Mouse (Mus musculus): ENCODE results near the gene Adamts9. TPM values are rescaled to one million over a fixed set of nuclear protein-coding genes. Genes with fewer than 3 reads are reported as not detected.

The Adamts9 gene
- 7.3 and 12.4 TPM in 2 replicates for polyA plus RNA-seq (2011; ENCODE audit: insufficient read length, low read depth, missing spikeins)

DNA sequence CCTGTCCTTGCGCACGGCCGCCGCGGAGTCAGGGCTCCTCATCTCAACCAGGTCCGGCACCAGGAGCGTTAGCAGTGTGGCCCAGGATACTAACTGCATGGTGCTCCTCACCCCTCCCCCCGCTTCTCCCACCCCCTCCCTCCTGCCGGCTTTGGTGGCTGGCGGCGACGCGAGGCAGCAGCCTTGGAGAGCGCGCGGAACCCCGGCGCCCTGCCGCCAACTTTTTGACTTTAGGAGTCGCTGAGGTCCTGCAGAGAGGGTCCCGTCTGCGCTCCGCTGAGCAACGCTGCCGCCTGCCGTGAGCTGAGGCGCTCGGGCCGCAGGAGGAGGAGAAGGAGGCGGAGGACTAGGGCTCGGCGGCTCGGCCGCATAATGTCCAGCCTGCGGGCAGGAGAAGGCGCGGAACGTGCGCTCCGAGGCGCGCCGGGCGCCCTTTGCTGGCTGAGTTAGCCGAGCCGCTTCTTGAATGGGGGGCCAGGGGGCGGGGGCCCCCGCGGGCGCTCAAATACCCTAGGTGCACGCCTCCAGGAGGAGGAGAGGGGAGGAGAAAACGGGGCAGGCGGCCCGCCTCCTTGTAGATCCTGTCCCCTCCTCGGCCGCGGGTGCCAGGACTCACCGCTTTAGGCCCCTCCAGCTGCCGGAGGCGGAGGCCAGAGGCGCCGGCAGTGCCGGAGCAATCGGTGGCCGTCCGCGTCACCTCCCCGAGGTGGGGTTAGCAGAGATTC is at the start of gene Adamts9:
Gene Adamts9 (minus strand): TSS at position 436 of the 725 bp plus-strand sequence.
- Histone ChIP-seq H3K27ac (ENCODE audit: insufficient read depth, low read length) (no peak within 1 kb of the TSS), H3K4me1 (ENCODE audit: control insufficient read depth, insufficient read depth, low read length) (no peaks in the 10 kb centered on the region), H3K4me3 (ENCODE audit: insufficient read depth, low read length) (peak within 1 kb of the TSS; percentile 54)
- peak; percentile 12; the same call in 1 of the 2 replicates for TF ChIP-seq CTCF (IDR thresholded peaks at IDR 0.05; ENCODE audit: borderline replicate concordance, insufficient read depth, low read length)
- peak; percentile 76 for TF ChIP-seq POLR2A (IDR thresholded peaks at IDR 0.05; ENCODE audit: low read depth, low read length)

DNA sequence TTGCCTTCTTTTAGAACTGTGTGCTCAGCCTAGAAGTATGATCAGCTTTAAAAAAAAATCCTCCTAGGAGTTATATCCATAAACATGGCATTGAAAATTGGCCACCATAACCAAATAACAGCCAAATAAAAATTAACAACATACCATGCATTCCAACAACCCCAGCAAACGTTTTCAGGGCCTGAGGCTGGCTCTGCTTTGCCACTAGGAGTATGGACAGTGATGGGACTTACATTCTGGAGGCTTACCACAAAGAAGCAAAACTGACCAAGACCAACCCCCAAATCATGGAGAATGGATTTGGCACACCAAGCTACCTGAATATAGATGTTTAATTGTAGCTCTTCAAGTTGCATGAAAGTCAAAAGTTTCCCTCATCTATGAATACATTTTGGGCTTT is 48.3 kb upstream of the Adamts9 start:
- no peaks in the 10 kb centered on the region for H3K4me1 ChIP-seq (ENCODE audit: control insufficient read depth, insufficient read depth, low read length)
- no peak for TF ChIP-seq CTCF (IDR thresholded peaks at IDR 0.05; ENCODE audit: borderline replicate concordance, insufficient read depth, low read length)
- no peak for TF ChIP-seq POLR2A (IDR thresholded peaks at IDR 0.05; ENCODE audit: low read depth, low read length)
- no peak overlapping the region for H3K4me3 ChIP-seq (ENCODE audit: insufficient read depth, low read length)
- no peak overlapping the region for H3K27ac ChIP-seq (ENCODE audit: insufficient read depth, low read length)

DNA sequence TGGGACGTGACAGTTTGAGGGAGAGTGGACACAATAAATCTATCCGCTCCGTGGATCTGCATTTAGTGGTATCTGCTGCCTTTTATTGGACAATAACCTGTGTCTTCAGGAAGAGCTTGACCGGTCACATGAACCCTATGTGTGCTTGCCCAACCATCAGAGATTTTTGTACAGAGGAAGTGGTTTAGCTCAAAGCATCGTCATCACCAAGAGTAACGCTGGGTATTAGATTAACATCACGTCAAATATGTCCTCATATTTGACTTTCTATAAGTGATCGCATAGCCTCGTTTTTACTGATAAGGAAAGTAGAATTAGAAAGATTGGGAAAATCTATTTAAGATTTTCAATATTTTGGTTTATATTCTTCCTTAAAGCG is 45.3 kb upstream of the Adamts9 start:
- TF ChIP-seq CTCF (IDR thresholded peaks at IDR 0.05; ENCODE audit: borderline replicate concordance, insufficient read depth, low read length) (no peak), POLR2A (IDR thresholded peaks at IDR 0.05; ENCODE audit: low read depth, low read length) (no peak)
- Histone ChIP-seq H3K4me1 (ENCODE audit: control insufficient read depth, insufficient read depth, low read length) (no peaks in the 10 kb centered on the region), H3K27ac (ENCODE audit: insufficient read depth, low read length) (no peak overlapping the region), H3K4me3 (ENCODE audit: insufficient read depth, low read length) (no peak overlapping the region)

DNA sequence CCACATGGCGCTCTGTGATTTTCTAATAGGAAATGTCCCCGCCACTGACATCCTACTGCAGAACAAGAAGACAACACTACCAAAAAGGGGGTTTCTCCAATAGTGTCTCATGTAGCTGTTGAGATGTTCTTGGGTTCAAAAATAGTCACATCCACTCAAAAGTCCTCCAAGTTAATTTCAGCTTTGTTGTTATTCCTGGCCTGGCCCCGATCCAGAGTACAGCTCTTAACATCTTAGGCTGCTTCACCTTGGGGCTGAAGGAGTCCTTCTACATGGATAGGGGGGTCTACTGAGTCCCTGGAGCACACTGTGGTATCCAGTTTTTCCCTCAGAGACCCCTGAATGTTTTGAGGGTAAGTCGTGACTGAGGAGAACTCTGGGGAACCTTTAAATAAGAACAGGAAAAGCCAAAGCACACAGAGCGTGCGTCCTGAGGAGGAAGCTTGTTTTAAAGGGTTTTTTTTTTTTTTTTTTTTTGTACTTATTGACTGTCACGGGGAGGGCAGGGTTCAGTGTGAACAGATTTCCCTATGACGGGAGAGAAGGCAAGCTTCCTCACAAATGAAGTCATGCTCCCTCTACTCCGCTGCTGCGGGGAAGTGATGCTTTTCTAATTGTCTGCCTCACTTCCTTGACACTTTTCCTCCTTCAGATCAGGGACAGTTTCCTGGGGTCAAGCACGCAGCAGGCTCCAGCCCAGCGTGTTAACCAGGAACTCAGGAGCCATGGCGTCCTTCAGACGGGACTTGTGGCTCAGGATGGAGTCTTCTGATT is 44.7 kb upstream of the Adamts9 start:
- no peak overlapping the region for H3K27ac ChIP-seq (ENCODE audit: insufficient read depth, low read length)
- no peak overlapping the region for H3K4me3 ChIP-seq (ENCODE audit: insufficient read depth, low read length)
- TF ChIP-seq POLR2A (IDR thresholded peaks at IDR 0.05; ENCODE audit: low read depth, low read length) = no peak
- no peaks in the 10 kb centered on the region for H3K4me1 ChIP-seq (ENCODE audit: control insufficient read depth, insufficient read depth, low read length)

DNA sequence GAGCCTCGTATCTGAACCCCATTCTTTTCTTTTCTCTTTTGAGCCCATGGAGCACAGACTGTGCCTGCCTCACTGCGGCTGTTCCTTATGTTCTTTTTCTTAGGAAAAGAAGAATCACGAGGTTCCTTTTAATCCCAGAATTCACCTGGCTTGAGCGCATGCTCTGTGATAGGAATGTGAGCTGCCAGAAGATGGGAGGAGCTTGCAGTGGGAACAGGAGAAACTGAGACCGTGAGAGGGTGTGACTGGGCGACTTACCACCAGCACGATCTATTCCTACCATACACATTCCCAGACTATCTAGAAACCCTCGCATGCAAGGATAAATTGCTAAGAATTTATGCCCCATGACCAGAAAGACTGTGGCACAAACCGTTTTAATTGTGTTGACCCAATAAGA is 44.1 kb upstream of the Adamts9 start:
- TF ChIP-seq CTCF (IDR thresholded peaks at IDR 0.05; ENCODE audit: borderline replicate concordance, insufficient read depth, low read length) (no peak), POLR2A (IDR thresholded peaks at IDR 0.05; ENCODE audit: low read depth, low read length) (no peak)
- no peak overlapping the region for H3K27ac ChIP-seq (ENCODE audit: insufficient read depth, low read length)
- H3K4me3 ChIP-seq (ENCODE audit: insufficient read depth, low read length) = no peak overlapping the region
- H3K4me1 ChIP-seq (ENCODE audit: control insufficient read depth, insufficient read depth, low read length) = no peaks in the 10 kb centered on the region

DNA sequence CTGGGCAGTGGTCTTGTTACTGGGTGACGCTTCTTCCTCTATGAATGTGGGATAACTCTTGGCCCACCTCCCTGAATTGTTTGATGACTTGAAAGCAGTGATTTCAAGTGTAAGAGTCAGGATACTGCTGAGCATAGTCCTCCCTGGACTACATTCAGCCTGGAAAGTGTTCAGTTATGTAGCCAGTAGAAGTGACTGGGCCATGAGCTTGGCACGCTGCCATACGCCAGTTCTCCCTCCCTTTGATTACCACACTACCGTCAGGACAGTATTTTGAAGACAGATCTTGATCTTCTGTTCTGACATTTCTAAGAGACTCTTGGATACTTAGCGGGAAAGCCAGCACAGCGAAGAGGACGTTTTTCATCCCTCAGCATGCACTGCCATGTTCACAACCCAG is 40.1 kb upstream of the Adamts9 start:
- TF ChIP-seq POLR2A (IDR thresholded peaks at IDR 0.05; ENCODE audit: low read depth, low read length) (no peak), CTCF (IDR thresholded peaks at IDR 0.05; ENCODE audit: borderline replicate concordance, insufficient read depth, low read length) (no peak)
- H3K27ac ChIP-seq (ENCODE audit: insufficient read depth, low read length) = no peak overlapping the region
- H3K4me3 ChIP-seq (ENCODE audit: insufficient read depth, low read length) = no peak overlapping the region
- H3K4me1 ChIP-seq (ENCODE audit: control insufficient read depth, insufficient read depth, low read length) = no peaks in the 10 kb centered on the region; the same call in 1 of the 2 replicates

DNA sequence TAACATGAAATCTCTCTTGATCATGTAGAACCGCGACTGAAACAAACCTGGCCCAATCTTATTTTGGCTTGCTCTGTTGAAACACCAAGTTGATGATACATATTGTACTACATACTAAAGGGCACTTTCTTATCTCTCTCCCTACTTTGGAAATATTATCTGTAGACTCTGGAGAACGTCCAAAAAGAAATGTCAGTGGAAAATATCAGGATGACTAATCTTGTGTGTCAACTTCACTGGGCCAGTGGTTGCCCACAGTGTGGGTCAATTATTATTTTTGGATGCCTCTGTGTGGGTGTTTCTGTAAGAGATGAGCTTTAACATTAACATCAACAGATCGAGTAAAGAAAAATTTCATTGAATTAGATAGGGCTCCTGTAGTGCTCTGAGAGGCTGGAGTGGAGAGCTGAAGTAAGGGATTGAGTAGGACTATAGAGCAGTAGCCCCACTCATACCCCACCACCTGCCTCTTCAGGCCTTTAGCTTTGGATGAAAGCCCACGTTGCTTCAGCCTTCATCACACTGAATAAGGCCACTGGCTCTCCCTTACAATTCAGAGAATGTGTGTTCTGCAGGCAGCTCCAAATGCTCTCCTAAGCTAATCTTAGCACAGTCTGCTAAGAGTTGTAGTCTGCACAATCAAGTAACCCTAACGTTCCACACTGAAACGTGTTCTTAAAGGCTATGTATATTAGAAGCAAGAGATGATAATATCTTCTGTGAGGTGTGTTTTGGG is 38.3 kb upstream of the Adamts9 start:
- TF ChIP-seq POLR2A (IDR thresholded peaks at IDR 0.05; ENCODE audit: low read depth, low read length) (no peak), CTCF (IDR thresholded peaks at IDR 0.05; ENCODE audit: borderline replicate concordance, insufficient read depth, low read length) (no peak)
- no peak overlapping the region for H3K27ac ChIP-seq (ENCODE audit: insufficient read depth, low read length)
- no peak overlapping the region for H3K4me3 ChIP-seq (ENCODE audit: insufficient read depth, low read length)
- no peaks in the 10 kb centered on the region; the same call in 1 of the 2 replicates for H3K4me1 ChIP-seq (ENCODE audit: control insufficient read depth, insufficient read depth, low read length)

DNA sequence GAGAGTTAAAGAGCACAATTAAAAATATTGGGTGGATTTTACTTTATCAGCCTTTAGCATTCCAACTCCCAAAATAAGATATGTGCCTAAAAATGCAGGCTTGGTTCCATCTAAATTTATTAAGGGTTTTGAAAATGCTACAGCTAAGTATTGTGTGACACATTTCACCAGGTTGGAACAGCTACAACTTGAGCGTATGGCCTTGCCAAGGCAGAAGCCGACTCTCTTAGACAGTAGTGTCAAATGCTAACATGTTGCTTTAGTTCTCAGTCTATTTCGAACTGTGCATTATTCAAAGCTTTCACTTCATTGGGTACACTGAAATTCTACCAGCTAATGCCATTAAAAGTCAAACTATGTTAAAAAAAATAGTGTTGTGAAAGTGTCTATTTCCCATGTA is 30.0 kb upstream of the Adamts9 start:
- H3K4me1 ChIP-seq (ENCODE audit: control insufficient read depth, insufficient read depth, low read length) = no peaks in the 10 kb centered on the region
- H3K4me3 ChIP-seq (ENCODE audit: insufficient read depth, low read length) = no peak overlapping the region
- TF ChIP-seq POLR2A (IDR thresholded peaks at IDR 0.05; ENCODE audit: low read depth, low read length) (no peak), CTCF (IDR thresholded peaks at IDR 0.05; ENCODE audit: borderline replicate concordance, insufficient read depth, low read length) (no peak)
- H3K27ac ChIP-seq (ENCODE audit: insufficient read depth, low read length) = no peak overlapping the region

DNA sequence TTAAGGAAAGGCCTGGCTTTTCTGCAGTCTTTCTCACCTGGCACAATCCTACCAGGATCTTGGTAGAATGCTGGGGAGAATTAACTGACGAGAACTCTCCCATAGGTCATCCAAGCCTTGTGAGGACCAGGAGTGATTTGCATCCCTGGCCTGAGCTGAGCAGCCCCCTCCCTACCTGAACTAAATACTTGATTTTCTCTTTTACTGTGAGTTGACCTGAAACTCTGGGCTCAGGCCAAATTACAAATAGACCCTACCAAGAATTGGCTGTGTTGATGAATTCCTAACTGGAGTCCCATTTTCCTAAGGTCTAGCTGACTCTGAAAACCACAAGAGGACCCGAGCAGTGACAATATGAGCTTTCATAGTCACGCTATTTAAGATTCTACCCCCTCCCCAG is 25.4 kb upstream of the Adamts9 start:
- no peak for TF ChIP-seq CTCF (IDR thresholded peaks at IDR 0.05; ENCODE audit: borderline replicate concordance, insufficient read depth, low read length)
- TF ChIP-seq POLR2A (IDR thresholded peaks at IDR 0.05; ENCODE audit: low read depth, low read length) = no peak
- H3K4me3 ChIP-seq (ENCODE audit: insufficient read depth, low read length) = no peak overlapping the region
- H3K27ac ChIP-seq (ENCODE audit: insufficient read depth, low read length) = no peak overlapping the region
- H3K4me1 ChIP-seq (ENCODE audit: control insufficient read depth, insufficient read depth, low read length) = no peaks in the 10 kb centered on the region
